Mouse (Mus musculus) cerebellum, adult (tissue): ENCODE results near the gene Dchs1.
"Not testable (repeated sequence)": the region's sequence is repeated elsewhere in the genome, so short reads cannot be mapped to it uniquely, and the experiment has no call there.

Source experiments
- ATAC-seq: cut with Nextera tagmentation; 2 replicates; pipeline ENCODE4 v1.9.2; 2017; ENCODE audit warnings: mild to moderate bottlenecking, moderate library complexity, mixed read lengths; ENCODE audit not compliant: insufficient number of reproducible peaks, low FRiP score, low TSS enrichment

Gene Dchs1

DNA sequence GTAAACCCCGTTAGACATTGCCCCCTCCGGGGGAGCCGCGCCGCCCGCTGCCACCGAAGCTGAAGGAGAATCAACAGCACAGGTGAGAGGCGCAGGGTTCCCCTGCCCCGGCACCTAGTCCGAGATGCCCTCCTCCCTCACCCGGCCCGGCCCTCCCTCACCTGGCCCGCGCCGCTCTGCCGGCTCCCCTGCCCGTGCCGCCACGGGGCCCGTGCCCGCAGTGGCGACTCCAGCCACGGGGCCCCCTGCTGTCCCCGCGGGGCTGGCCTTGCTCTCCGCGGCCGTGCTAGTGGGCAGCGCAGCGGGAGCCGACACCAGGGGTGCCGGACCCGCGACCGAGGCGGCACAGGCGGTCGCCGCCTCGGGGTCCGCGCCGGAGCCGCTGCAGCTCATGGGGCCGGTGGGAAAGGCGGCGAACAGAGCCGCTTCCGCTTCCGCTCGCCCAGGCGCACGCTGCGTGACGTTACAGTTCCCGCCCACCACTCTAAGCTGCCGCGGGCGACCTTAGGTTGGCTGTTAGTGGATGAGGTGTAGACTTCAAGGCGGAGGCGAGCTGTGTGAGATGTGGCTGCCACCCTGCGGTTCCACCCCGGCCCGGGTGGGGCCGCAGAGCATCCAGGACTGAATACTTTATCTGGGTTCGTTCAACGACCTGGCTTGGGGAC lies 43.4 kb downstream of the Dchs1 start, which contains the start of gene Taf10:
TSS of gene Taf10 (minus strand) at position 436 of the 665 bp plus-strand sequence.
- ATAC-seq, result peak; percentile 97

DNA sequence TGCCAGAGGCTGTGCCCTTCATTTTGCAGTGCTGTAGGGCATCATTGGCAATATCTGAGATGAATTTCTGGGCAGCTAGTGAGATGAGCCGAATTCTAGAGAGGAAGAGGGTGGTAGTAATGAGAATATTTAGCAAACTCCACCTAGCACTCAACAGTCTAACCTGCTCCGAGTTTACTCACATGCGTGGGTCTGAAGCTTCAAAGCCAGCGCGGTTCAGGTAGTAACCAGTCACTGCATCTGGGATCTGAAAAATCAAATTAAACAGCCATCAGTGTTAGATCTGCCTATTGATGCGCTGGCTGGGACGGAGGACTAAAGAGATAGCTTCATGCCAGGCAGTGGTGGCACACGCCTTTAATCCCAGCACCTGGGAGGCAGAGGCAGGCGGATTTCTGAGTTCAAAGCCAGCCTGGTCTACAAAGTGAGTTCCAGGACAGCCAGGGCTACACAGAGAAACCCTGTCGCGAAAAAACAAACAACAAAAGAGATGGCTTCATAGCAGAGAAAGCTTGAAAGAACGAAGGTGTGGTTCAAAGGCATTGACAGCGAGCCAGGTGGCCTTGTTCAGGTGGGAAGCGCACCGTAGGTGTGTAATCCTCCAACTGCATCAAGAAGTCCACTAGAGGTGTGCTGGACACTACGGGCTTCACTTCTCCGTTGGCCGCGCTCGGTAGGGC lies 44.1 kb downstream of the Dchs1 start:
- not testable (repeated sequence) for ATAC-seq

DNA sequence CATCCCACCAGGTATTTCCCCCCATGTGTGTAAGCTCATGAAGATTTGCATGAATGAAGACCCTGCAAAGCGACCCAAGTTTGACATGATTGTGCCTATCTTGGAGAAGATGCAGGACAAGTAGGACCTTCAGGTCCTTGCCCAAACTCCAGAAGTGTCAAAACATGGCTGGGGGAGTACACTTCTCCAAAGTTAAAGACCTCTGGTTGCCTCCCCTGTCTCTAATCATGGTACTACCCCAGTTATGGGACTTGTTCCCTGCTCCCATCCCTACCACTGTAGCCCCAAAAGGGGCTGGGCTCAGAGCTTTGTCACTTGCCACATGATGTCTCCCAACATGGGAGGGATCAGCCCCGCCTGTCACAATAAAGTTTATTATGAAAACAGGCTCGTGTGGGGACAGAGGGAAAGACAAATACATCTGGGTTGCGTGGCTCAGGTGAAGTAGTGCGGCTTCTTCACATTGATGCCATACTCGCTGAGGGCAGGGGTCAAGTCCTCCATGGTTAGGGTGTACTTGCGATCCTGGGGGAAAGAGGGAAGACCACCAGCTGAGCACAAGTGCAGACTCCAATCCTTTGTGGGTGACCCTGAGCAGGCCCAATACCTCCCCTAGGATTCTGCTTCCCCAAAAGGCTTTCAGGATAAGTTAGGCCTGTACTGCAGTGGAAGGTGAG lies 44.8 kb downstream of the Dchs1 start:
- not testable (repeated sequence) for ATAC-seq

DNA sequence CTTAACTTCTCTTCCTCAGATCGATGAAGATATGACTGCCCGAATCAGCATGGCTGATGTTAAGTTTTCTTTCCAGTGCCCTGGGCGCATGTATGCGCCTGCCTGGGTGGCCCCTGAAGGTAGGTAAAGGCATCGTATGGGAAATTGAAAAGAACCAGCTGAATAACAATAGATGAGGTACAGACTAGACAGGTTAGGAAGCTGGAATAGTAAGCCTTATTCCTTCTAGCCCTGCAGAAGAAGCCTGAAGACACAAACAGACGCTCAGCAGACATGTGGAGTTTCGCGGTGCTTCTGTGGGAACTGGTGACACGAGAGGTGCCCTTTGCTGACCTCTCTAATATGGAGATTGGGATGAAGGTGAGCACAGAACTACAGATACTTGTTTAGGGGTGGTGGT lies 45.5 kb downstream of the Dchs1 start:
- ATAC-seq, result no peak

DNA sequence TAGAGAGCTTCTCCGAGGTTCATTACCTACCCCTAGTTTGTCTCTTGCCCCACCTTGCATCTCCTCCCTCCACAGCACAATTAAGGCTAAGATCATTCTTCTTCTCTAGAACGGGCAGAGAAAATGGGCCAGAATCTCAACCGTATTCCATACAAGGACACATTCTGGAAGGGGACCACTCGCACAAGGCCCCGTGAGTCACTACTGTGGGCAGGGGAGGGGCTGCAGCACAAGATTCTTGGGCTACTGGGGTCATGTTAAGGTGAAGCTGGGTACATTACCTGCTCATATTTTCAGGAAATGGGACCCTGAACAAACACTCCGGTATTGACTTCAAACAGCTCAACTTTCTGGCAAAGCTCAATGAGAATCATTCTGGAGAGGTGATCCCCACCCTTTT lies 46.6 kb downstream of the Dchs1 start:
- ATAC-seq, result no peak

DNA sequence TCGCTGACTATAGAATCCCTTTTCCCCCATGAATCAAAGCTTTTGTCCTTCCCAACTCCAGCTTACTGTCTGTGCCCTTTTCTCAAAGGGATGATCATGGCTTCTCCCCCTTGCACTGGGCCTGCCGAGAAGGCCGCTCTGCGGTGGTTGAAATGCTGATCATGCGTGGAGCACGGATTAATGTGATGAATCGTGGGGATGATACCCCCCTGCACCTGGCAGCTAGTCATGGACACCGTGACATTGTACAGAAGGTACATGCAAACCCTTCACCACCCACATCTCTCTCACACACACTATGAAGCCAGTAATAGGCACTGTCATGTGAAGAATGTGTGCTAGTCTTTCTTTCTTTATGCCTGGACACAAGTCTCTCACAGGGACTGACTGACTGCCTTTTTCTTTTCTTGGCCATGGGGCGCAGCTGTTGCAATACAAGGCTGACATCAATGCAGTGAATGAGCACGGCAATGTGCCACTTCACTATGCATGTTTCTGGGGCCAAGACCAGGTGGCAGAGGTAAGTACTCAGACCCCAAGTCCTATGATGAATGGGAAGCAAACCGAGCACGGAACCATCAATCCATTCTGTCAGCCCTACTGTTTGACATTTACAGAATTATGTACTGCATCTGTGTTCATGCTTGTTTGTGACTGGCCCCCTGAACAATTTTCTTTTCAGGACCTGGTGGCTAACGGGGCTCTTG lies 47.2 kb downstream of the Dchs1 start:
- no peak for ATAC-seq

DNA sequence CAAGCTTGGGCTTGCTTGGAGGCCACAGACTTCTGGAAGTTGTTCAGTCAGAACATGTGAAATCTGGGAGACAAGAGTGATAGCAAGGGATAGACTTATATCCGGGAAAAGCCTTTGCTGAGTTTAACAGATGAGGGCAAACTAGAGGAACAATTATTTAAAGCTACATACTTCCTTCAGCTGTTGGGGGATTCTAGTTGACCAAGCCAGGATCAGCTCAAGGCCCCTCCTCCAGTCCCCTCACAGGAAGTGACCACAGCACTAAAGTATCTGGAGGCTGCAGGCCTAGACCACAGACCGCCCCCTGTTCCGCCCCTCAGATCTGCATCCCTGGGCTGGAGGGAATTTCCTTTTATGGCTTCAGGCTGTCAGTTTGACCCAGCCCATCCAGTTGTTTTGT lies 48.5 kb downstream of the Dchs1 start:
- no peak for ATAC-seq

DNA sequence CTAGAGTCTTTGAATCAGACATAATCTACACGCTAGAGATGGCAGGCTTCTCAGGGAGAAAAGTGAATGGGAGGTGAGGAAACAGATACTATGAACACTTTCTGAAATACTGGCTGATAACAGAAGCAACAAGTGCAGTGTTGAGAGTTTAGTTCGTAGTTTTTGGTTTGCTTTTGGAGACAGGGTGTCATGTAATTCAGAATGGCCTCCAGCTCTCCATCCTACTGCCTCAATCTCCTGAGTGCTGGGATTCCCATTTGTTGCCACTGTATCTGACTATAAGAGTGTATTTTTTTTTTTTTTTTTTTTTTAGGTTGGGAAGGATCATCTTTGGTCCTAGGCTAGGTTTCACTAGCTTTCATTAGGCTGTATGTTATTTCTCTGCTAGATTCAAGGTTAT lies 49.2 kb downstream of the Dchs1 start:
- ATAC-seq, result no peak

DNA sequence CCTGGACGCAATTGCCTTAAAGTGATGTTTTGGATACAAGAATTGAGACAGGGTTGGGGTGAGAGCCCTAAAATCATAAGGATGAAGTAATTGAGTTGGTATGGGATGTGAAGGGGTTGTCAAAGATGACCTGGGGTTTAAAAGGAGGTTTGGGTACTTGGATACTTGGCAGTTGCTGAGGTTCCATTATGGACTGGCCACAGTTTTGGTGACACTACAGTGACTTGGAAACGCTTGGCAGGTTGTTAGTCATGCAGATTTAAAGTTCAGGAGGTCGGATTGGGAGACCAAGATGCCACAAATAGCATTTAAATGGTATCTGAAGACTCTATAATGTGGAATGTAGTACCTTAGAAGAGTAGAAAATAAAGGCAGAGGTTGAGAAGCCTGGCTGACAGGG lies 49.8 kb downstream of the Dchs1 start:
- ATAC-seq, result no peak

DNA sequence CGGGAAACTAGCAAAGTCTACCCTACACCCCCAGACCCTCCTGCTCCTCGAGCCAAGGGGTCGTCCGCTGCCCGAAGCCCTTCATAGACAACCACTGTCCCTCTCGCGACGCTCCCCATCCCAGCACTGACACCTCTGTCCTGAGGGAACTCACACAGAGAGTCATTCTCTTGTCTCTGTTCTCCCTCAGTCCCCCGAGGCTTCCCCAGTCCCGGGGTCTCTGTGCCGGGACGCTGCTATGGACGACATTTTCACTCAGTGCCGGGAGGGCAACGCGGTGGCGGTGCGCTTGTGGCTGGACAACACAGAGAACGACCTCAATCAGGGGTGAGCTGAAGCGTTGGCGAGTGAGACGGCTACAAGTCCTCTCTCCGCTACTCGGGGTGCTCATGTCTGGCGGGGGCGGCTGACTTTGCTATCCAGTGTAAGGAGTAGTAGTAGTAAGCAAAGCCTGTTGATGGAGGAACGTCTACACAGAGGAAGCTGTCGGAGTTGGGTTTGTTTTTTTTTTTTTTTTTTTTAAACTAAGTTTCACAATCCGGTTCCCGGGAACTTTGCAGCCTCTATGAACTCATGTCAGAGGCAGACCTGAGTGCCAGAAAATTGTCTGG lies 50.4 kb downstream of the Dchs1 start, which contains the start of gene Rrp8:
TSS of gene Rrp8 (minus strand) at position 475 of the 611 bp plus-strand sequence.
- no peak for ATAC-seq

DNA sequence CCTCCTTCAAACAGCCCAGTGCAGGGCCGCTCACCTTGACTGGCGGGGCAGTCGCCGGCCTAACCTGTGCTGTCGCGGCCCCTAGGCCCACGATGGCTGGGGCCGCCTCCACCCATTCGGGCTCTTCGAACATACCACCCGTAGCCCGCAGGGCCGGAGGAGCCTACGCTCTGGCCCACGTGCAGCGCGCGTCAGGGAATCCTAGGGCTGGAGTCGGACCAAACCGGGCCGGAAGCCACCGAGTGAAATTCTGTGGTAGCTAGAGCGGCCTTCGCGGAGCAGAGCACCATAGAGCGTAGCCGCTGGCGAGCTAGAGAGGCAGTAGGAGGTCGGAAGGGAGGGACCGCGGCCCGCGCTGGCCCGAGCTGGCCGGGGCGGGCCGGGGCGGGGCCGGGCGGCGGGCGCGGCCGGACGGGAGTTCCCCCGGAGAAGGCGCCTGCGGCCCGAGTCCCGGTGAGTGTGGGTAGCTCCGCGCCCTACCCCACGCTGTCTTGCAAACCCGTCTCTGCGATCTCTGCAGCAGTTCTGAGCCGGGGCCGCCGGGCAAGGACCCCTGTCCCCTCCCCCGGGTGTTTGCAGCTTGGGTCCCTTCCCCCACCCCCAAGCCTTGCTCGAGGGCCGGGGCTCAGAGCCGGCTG lies 51.1 kb downstream of the Dchs1 start, which contains the start of gene Ilk:
TSS of gene Ilk (plus strand) at position 329 of the 638 bp plus-strand sequence.
- ATAC-seq, result peak; percentile 97

DNA sequence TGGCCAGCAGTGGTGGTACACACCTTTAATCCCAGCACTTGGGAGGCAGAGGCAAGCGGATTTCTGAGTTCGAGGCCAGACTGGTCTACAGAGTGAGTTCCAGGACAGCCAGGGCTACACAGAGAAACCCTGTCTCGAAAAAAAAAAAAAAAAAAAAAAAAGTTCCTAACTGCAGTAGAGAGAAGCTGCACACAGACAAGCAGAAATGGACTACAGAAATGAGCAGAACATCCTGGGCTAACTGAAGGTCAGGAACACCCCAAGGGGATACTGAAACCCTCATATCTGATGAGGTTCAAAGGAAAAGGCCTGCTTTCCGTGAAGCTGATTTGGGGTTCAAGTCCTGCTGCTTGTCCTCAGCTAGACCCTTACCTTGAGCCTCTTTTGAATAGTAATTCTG lies 52.0 kb downstream of the Dchs1 start:
- not testable (repeated sequence) for ATAC-seq

DNA sequence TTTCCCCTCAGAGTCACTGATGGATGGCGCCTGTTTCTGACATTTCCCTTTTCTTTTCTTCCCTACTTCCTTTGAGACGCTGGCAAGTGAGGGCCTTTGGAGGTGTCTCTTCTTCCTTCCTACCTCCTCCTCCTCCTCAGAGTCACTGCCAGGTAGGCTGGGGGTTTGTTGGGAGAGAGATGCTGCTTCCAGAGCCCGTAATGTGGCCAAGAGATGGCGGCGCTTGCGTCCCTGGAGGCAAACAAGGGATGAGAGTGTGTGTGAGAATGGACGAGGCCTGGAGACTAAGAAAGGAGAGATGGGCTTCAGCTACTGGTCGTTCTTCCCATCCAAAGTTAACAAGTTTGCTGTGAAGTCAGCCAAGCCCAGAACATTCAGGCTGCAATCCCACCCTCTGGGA lies 52.6 kb downstream of the Dchs1 start:
- no peak for ATAC-seq

DNA sequence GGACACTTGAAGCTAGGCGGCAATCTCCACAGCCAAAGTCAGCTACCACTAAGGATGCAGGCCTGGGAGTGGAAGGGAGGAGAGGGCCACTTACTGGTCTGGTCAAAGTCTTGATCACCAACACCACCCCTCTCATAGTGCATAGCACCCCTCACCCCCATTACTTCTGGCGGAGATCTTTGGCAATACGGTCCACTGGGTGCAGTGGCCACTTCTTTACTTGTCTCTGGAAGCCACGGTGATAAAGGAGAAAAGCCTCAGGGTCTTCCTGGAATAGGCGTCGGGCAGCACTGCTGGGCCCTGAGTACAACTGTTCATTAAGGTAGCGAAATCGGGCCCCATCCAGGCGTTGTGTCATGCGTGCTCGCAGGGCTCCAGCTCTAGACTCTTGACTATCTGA lies 53.6 kb downstream of the Dchs1 start:
- ATAC-seq, result no peak

DNA sequence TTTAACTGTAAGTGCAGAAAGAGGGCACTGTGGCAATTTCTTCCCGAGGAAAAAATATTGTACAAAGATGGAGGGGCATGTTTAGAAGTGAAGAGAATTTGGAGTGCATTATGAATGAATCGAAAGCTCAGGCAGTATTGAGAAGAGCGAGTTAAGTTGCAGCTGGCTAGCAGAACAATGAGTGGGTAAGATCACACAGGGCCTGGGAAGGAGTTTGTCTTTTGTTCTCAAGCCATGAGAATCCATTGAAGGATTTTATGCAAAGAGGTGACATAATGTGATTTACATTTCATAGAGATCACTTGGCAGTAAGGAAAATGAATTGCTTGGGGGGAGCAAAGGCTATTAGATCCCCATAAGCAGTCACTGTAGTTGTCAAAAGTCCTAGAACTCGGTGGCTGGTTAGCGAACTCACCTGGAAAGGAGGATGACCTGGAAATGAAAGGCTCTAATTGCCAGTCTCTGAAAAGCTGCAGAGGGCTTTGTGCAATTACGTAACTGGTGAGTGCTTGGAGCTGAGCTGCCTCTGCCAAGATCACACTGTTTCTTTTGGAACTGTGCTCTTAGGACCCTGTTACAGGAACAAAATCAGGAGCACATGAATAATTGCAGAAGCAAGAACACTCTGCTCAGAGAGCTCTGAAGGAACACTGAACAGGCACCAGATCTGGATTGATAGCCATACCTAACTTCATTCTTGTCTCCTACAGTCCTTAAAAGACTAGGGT lies 58.6 kb downstream of the Dchs1 start:
- ATAC-seq, result no peak

DNA sequence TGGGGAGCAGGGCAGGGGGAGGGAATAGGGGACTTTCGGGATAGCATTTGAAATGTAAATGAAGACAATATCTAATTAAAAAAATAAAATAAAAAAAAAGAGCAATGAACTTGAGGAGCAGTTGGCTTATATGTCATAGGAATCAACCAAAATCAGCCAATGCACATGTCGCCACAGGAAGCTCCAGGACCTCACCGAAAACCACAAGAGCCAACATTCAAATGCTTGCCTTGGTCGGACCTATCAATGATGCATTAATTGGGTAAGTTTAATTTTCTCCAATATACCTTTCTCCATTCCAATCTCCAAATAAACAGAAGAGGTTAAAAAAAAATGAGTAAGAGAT lies 60.5 kb downstream of the Dchs1 start:
- no peak for ATAC-seq

DNA sequence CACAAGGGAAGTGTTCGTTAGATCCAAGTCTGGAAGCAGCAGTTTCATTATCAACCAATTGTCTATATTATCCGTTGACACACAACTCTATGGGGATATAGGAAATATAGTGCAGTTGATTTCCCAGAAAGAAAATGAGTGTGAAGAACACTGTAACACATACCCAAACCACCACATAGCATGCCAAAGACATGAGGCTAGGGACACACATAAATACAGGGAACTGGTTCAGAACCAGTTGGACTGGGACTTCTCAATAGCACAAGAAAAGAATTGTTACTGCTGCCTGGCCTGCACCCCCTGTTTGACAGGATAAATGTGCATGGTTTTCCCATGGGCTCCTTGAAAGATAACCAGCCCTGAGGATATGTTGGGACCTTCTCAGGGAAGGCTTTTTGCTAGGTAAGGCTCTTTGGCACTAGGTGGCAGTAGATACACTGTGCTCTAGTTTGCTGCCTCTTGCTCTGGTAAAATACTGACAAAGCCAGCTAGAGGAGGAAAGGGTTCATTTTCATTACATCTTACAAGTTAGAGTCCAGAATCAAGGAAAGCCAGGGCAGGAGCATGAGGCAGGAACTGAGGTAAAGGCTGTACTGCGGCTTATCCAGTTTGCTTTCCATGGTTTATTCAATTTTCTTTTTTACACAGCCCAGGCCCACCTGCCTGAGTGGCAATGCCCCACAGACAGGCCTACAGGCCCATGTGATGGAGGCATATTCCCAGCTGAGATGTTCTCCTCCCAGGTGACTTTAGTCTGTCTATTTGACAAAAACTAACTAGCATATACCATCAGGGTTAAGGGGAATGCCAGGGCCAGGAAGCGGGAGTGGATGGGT lies 61.1 kb downstream of the Dchs1 start:
- peak; percentile 91 for ATAC-seq

DNA sequence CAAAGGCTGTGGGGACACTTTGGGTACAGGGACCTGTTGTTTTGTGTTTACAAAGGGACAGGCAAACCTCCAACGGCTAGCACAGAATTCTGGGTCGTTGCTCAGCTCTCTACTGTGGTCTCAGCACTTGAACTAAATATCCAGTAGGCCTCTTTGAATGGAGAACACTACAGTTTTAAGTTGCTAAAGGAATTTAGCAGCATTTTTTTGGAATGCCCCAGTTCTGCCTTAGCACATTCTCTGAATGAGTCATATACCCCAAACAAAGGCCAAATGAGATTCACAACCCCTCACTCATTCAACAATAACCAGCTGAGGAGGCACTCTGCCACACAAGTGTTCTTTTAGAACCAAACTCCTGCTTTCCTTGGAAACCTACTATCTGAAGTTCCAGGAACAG lies 65.5 kb downstream of the Dchs1 start:
- ATAC-seq, result no peak
